Mouse (Mus musculus) bone marrow macrophage, adult 2 months (primary cell): ENCODE results near the gene Ccdc88c. TPM values are rescaled to one million over a fixed set of nuclear protein-coding genes. Genes with fewer than 3 reads are reported as not detected.

Experiments used
- H3K27ac ChIP-seq: 2 replicates; pipeline ENCODE4 v1.5.1; 2012; ENCODE audit warnings: low read depth, low read length; ENCODE audit not compliant: insufficient read depth
- H3K4me1 ChIP-seq: 2 replicates; pipeline ENCODE4 v1.6.1; 2012; ENCODE audit warnings: low read length; ENCODE audit not compliant: control insufficient read depth, insufficient read depth
- H3K4me3 ChIP-seq: 2 replicates; pipeline ENCODE4 v1.5.1; 2012; ENCODE audit warnings: mild to moderate bottlenecking, low read length, moderate library complexity; ENCODE audit not compliant: insufficient read depth
- CTCF ChIP-seq: IDR thresholded peaks from 2 replicates; pipeline ENCODE4 v1.5.1; 2012; ENCODE audit warnings: low read depth, mild to moderate bottlenecking, low read length, moderate library complexity
- POLR2A ChIP-seq: IDR thresholded peaks from 2 replicates; pipeline ENCODE4 v1.6.1; 2012; ENCODE audit warnings: mild to moderate bottlenecking, low read depth, low read length, borderline replicate concordance
- polyA plus RNA-seq: library from polyadenylated mRNA; stranded (reverse); fragments of >200 nt; gene quantifications from 2 replicates; pipeline ENCODE4 v1.2.4, GENCODE M21; 2012; ENCODE audit not compliant: missing spikeins, insufficient read depth, insufficient read length

Ccdc88c gene
- polyA plus RNA-seq, 1 experiment, result 0.76 TPM

GRCm38 (mm10) chr12:100999061-100999954 lies 29.5 kb downstream of the Ccdc88c start:
- no peak for TF ChIP-seq POLR2A
- no peak for TF ChIP-seq CTCF
- H3K4me1 ChIP-seq, result no peaks in the 10 kb centered on the region
- H3K27ac ChIP-seq, result no peak overlapping the region
- H3K4me3 ChIP-seq, result no peak overlapping the region

- Histone ChIP-seq H3K27ac (no peak overlapping the region), H3K4me3 (no peak overlapping the region), H3K4me1 (no peaks in the 10 kb centered on the region)
- TF ChIP-seq POLR2A (no peak), CTCF (no peak)
Measured at GRCm38 (mm10) chr12:100998564-100998962, 30.3 kb downstream of the Ccdc88c start.

GRCm38 (mm10) chr12:100997830-100998563 lies 30.9 kb downstream of the Ccdc88c start:
- no peaks in the 10 kb centered on the region for H3K4me1 ChIP-seq
- no peak for TF ChIP-seq POLR2A
- TF ChIP-seq CTCF, result no peak
- no peak overlapping the region for H3K27ac ChIP-seq
- no peak overlapping the region for H3K4me3 ChIP-seq

- Histone ChIP-seq H3K4me3 (no peak overlapping the region), H3K27ac (no peak overlapping the region), H3K4me1 (no peaks in the 10 kb centered on the region)
- TF ChIP-seq CTCF (no peak), POLR2A (no peak)
Measured at GRCm38 (mm10) chr12:100996378-100996898, 32.4 kb downstream of the Ccdc88c start.

GRCm38 (mm10) chr12:100995607-100996377 lies 33.1 kb downstream of the Ccdc88c start:
- Histone ChIP-seq H3K4me3 (no peak overlapping the region), H3K27ac (no peak overlapping the region), H3K4me1 (no peaks in the 10 kb centered on the region)
- TF ChIP-seq POLR2A, result no peak
- TF ChIP-seq CTCF, result no peak

- TF ChIP-seq CTCF (no peak), POLR2A (no peak)
- H3K4me1 ChIP-seq, result no peaks in the 10 kb centered on the region
- H3K4me3 ChIP-seq, result no peak overlapping the region
- H3K27ac ChIP-seq, result no peak overlapping the region
Measured at GRCm38 (mm10) chr12:100994140-100995015, 34.5 kb downstream of the Ccdc88c start.

GRCm38 (mm10) chr12:100993146-100993545 lies 35.7 kb downstream of the Ccdc88c start:
- no peak overlapping the region for H3K27ac ChIP-seq

GRCm38 (mm10) chr12:100992505-100992904 lies 36.4 kb downstream of the Ccdc88c start:
- Histone ChIP-seq H3K4me3 (no peak overlapping the region), H3K27ac (no peak overlapping the region), H3K4me1 (no peaks in the 10 kb centered on the region)
- TF ChIP-seq POLR2A, result no peak
- TF ChIP-seq CTCF, result no peak

More at GRCm38 (mm10) chr12:100993146-100993545, 35.7 kb downstream of the Ccdc88c start:
- TF ChIP-seq CTCF (no peak), POLR2A (no peak)
- H3K4me1 ChIP-seq, result no peaks in the 10 kb centered on the region
- H3K4me3 ChIP-seq, result no peak overlapping the region
